In genomic region chr2:170758201-170758600, GRCm38 (mm10) we compare ENCODE assay signal across 12 mouse cellular contexts. TPM values are rescaled to one million over a fixed set of nuclear protein-coding genes. Genes with fewer than 3 reads are reported as not detected.
DNase-seq lines count a peak whose midpoint lies in the region; ATAC-seq lines count a peak whose summit lies in the region.
"Had no signal": no experiment of that assay in that cellular context is flagged by ENCODE, and none has a peak within 500 bp of the region (broad histone marks: within the 10 kb centered on the region; RNA-seq: fewer than 3 reads in every experiment).

No protein-coding gene starts in this region.

- peaks cover 12% of the 10 kb centered on the region; the same call in 1 of the 2 replicates for H3K27me3 ChIP-seq in limb, embryonic 15.5 days
- no peaks in the 10 kb centered on the region for H3K27me3 ChIP-seq in neural tube, embryonic 15.5 days (replicated peaks)

- no peak overlapping the region for H3K27ac ChIP-seq in limb, embryonic 15.5 days
- H3K27ac ChIP-seq in neural tube, embryonic 15.5 days (replicated peaks) = peak overlapping the region; percentile 61

- ATAC-seq in limb, embryonic 15.5 days (ENCODE audit: insufficient number of reproducible peaks, low FRiP score, low TSS enrichment, low read depth) = peak; percentile 61
- 0 out of 2 replicates have a peak, but pooled peaks have one; percentile 17 for ATAC-seq in neural tube, embryonic 15.5 days (ENCODE audit: low FRiP score)
- ATAC-seq in megakaryocyte progenitor cell, adult 5-6 weeks (replicated peaks; ENCODE audit: poor library complexity) = no peak
- no peak for ATAC-seq in monocyte, adult 5-6 weeks (replicated peaks; ENCODE audit: insufficient number of reproducible peaks, low FRiP score, low TSS enrichment, poor library complexity, severe bottlenecking)

- peaks cover 30% of the 10 kb centered on the region; the same call in 1 of the 2 replicates for H3K4me1 ChIP-seq in limb, embryonic 15.5 days
- peaks cover 50% of the 10 kb centered on the region for H3K4me1 ChIP-seq in neural tube, embryonic 15.5 days

- WGBS in limb, embryonic 15.5 days = 54% methylated on average over 5 of the region's 5 CpGs
- 42% methylated on average over 5 of the region's 5 CpGs for WGBS in neural tube, embryonic 15.5 days

- DNase-seq in gastrocnemius, adult 18-20 months (ENCODE audit: low spot score) = peak; percentile 8
- DNase-seq in gastrocnemius, postnatal 4 days (ENCODE audit: low spot score in 2 of 2) = no peak
- peak; percentile 16 for DNase-seq in ovary, postnatal 14 days (ENCODE audit: low spot score)
- no peak for DNase-seq in ovary, adult 18-20 months (ENCODE audit: low spot score)
- DNase-seq: liver had no signal

- H3K9ac ChIP-seq in limb, embryonic 15.5 days = no peak overlapping the region
- no peak overlapping the region for H3K9ac ChIP-seq in neural tube, embryonic 15.5 days (replicated peaks)

- H3K4me3 ChIP-seq in limb, embryonic 15.5 days = no peak overlapping the region
- no peak overlapping the region for H3K4me3 ChIP-seq in neural tube, embryonic 15.5 days (replicated peaks)

- H3K9me3 ChIP-seq in limb, embryonic 15.5 days = no peaks in the 10 kb centered on the region
- no peaks in the 10 kb centered on the region for H3K9me3 ChIP-seq in neural tube, embryonic 15.5 days (replicated peaks)

- H3K4me2 ChIP-seq in limb, embryonic 15.5 days = no peak overlapping the region
- no peak overlapping the region for H3K4me2 ChIP-seq in neural tube, embryonic 15.5 days

- H3K36me3 ChIP-seq in limb, embryonic 15.5 days = no peaks in the 10 kb centered on the region
- no peaks in the 10 kb centered on the region for H3K36me3 ChIP-seq in neural tube, embryonic 15.5 days

RNA-seq across cellular contexts. Expression of gene Dok5, which starts 26.6 kb away (rescaled TPM):
- total RNA-seq in gastrocnemius, adult 18-20 months (2021) = 1 to 10 TPM; 2.8 to 3.8 TPM
- 10 to 100 TPM; 19.4 to 21.2 TPM for total RNA-seq in gastrocnemius, postnatal 4 days (2021)
- 12.3 and 12.7 TPM in 2 replicates for polyA plus RNA-seq in limb, embryonic 15.5 days (2015; fragmentation: Nextera tagmentation; extraction: Ambion mirVana)
- polyA plus RNA-seq in neural tube, embryonic 15.5 days (2015; fragmentation: Nextera tagmentation; extraction: Ambion mirVana) = 57.2 and 70.9 TPM in 2 replicates
- 0.25 TPM in 1 of 2 replicates, not detected in the other for total RNA-seq in megakaryocyte progenitor cell, adult 5-6 weeks (2015)
- total RNA-seq in megakaryocyte progenitor cell, adult 5-6 weeks (2017) = not detected in 2 replicates
- total RNA-seq in monocyte, adult 5-6 weeks (2017) = not detected in 3 replicates
- total RNA-seq: hematopoietic stem cell, adult 5-6 weeks; neutrophil, adult 5-6 weeks had no signal
- polyA plus RNA-seq: C2C12 had no signal

Comparison
In these comparisons a context has a peak if more than half of its experiments do, and no peak if none do; other contexts are left out.
1. DNase-seq: peak in gastrocnemius, adult 18-20 months (single experiment) and ovary, postnatal 14 days (single experiment); none in gastrocnemius, postnatal 4 days (0 of 2) and ovary, adult 18-20 months (single experiment).
2. RNA of gene Dok5, which starts 26.6 kb away (total RNA-seq): 19.4 to 21.2 TPM in gastrocnemius, postnatal 4 days; 2.8 to 3.8 TPM in gastrocnemius, adult 18-20 months, 0.25 TPM in megakaryocyte progenitor cell, adult 5-6 weeks and not detected in monocyte, adult 5-6 weeks; every median in the first group is over 4 times any median in the second.
3. ATAC-seq: peak in limb, embryonic 15.5 days (single experiment) and neural tube, embryonic 15.5 days (single experiment); none in megakaryocyte progenitor cell, adult 5-6 weeks (single experiment) and monocyte, adult 5-6 weeks (single experiment).